Mouse (Mus musculus): ENCODE results near the gene Sgf29. TPM values are rescaled to one million over a fixed set of nuclear protein-coding genes. Genes with fewer than 3 reads are reported as not detected.

Sgf29 gene
- polyA plus RNA-seq, 1 experiment, result 27.0 TPM

DNA sequence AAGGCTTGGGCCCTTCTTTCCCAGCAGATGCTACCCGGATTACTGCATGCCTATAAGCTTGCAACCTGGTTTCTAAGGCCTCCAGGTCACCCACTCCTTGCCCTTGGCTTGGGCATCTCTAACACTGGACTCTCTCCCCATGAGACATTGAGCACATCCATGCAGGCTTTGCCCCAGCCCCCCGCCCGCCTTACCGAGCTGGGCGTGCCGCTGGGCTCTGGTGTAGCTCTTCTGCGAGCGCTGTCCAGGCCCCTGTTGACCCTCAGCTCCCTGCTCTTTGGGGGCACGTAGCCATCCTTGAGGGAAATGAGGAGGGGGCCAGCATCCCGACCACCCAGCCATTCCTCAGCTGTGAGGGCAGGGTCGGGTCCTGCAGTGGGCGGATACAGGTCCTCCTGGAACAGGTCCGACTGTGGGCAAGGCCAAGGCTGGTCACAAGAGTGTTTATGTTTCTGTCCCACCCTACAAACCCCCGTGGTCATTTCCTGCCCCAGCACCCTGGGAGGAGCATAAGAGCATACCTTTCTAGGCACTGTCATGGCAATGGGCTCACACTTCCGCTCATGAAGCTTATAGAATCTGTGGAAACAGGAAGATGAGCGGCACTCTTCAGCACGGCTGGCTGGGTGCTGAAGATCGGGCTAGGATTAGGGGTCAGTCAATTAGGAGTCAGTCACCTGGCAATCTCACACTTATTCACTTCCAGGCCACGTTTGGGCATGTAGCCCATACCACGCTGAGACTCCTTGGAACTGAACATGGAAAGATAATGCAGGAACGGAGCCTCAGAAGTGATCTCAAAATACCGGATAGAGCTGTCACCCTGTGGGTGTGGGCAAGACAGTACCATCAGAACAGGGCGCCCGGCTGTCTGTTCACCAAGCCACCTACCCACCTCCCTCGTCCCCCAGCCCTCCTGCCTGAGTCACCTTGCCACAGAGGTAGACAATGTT, 51.2 kb downstream of the Sgf29 start:
- Histone ChIP-seq H3K27ac (ENCODE audit: control insufficient read depth, insufficient read depth, low read depth, low read length, poor library complexity) (peak overlapping the region; percentile 7; the same call in 1 of the 2 replicates), H3K4me1 (ENCODE audit: control insufficient read depth, insufficient read depth, low read length) (peaks cover 1% of the 10 kb centered on the region; the same call in 1 of the 2 replicates), H3K4me3 (replicated peaks; ENCODE audit: control insufficient read depth, low read depth, low read length) (peak overlapping the region; percentile 95)
- WGBS, result 75% methylated on average over 25 of the region's 25 CpGs
- no peak for TF ChIP-seq CTCF (IDR thresholded peaks at IDR 0.05; ENCODE audit: control insufficient read depth, insufficient read depth, low read length)
- no peak for TF ChIP-seq POLR2A (IDR thresholded peaks at IDR 0.05; ENCODE audit: borderline replicate concordance, control insufficient read depth, low read depth, low read length)

DNA sequence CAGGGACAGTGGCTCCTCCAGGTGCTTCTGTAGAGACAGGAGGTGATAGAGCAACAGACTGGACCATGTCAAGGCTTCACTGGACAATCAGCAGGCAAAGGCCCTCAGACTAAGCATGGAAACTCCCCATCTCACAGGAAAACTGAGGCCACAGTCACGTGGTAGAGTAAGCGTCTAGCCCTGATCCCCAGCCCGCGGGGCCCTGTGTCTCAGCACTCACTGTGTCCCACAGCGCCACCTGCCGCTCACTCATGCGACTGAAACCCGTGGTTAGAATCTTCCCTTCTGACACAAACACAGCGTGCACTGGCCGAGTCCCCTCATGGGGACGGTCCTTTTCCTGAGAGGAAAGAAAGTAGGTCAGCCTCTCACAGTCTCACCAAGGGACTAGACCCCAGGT, 52.0 kb downstream of the Sgf29 start:
- Histone ChIP-seq H3K4me3 (replicated peaks; ENCODE audit: control insufficient read depth, low read depth, low read length) (peak overlapping the region; percentile 95), H3K4me1 (ENCODE audit: control insufficient read depth, insufficient read depth, low read length) (peaks cover 6% of the 10 kb centered on the region; the same call in 1 of the 2 replicates), H3K27ac (ENCODE audit: control insufficient read depth, insufficient read depth, low read depth, low read length, poor library complexity) (peak overlapping the region; percentile 99)
- TF ChIP-seq CTCF (IDR thresholded peaks at IDR 0.05; ENCODE audit: control insufficient read depth, insufficient read depth, low read length) (peak; percentile 95), POLR2A (IDR thresholded peaks at IDR 0.05; ENCODE audit: borderline replicate concordance, control insufficient read depth, low read depth, low read length) (no peak)
- WGBS, result 1% methylated on average over 11 of the region's 11 CpGs

DNA sequence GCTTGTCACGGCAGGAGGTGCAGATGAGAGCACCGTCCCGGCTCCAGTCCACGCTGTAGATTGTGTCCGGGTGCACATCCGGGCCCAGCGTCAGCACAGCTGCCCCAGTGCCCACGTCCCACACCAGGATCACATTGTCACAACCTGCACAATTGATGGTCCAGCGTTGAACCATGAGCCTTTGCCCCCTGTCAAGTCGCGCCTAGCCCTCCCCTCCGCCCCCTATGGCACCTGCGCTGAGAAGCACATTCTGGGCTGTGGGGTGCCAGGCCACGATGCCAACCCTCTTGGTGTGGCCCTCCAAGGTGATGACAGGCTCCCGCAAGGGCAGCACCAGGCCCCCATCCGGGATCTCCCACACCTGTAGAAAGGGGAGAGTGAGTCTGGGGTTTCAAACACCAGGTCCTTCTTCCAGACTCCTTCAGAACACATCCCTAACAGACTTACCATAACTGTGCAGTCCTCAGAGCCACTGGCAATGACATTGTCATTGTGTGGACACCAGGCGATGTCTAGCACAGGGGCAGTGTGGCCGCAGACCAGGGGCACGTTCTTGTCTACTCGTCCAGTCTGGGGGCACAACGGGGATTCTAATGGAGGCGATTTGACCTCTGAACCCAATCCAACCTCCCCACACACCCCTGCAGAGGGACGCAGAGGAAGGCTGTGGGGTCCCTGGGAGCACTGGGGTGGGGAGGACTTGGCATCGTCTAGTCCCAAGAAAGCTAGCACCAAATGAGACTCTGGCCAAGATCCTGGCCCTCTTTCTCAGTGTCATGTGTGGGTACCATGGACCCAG, 52.6 kb downstream of the Sgf29 start:
- TF ChIP-seq POLR2A (IDR thresholded peaks at IDR 0.05; ENCODE audit: borderline replicate concordance, control insufficient read depth, low read depth, low read length), result peak; percentile 47; the same call in 1 of the 2 replicates
- TF ChIP-seq CTCF (IDR thresholded peaks at IDR 0.05; ENCODE audit: control insufficient read depth, insufficient read depth, low read length), result no peak
- 36% methylated on average over 24 of the region's 24 CpGs for WGBS
- peaks cover 7% of the 10 kb centered on the region; the same call in 1 of the 2 replicates for H3K4me1 ChIP-seq (ENCODE audit: control insufficient read depth, insufficient read depth, low read length)
- H3K27ac ChIP-seq (ENCODE audit: control insufficient read depth, insufficient read depth, low read depth, low read length, poor library complexity), result peak overlapping the region; percentile 99
- peak overlapping the region; percentile 95 for H3K4me3 ChIP-seq (replicated peaks; ENCODE audit: control insufficient read depth, low read depth, low read length)

DNA sequence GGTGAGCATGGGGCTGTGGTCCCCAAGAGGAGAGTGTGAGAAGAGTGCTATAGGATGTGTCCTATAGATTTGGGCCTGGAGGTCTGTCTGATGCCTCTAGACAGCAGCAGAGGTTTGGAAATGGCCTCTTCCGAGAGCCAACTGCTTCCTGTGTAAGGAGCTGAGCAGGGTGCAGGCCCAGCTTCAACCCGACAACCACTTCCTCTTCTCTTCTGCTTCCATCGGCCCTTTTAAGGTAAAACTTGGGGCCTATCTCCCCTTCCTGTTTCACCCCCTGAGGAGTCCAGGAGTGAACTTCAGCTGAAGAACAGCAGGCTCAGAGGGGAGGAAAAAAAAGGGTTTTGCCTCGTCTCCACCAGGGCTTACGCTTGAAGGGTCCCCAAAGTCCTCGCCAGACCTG, 53.2 kb downstream of the Sgf29 start:
- WGBS, result 7% methylated on average over 6 of the region's 6 CpGs

DNA sequence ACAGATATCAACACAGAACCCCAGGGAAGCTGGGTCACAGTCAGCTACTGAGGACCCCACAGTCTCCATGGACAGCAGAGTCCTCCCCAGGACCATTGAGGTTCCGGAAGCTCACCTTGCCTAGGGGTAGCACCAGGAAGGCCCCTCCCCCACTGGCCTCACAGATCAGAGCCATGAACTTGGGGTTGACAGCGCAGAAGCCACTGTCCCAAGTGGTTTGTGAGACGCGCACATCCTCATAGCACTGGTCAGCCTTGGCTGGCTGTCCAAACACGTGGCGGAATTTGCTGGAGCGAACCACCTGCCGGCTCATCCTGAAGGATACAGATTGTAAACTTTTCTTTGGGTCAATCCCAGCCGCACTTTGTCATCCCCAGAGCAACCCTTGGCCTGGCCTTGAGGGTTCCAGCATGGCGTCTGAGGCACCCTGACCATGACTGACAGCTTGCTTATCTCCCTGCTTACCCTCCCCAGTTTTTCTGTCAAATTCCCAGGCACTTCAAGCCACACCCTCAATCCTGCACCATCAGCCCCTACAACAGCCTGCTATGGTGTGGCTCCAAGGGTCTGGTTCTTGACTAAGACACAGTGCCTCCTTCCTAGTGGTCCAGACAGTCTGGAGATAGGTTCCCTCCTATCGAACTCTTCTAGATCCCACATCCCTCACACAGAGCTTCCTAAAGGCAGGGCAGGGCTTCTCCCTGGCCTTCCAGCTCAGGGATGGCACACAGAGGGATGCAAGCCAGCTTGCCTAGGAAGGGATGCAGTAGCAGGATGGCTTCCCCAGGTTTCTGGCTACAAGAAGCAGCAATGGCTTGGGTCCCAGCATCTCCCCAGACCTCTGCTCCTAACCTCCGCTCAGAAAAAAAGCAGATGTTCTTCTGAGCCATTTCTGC, 54.0 kb downstream of the Sgf29 start:
- H3K27ac ChIP-seq (ENCODE audit: control insufficient read depth, insufficient read depth, low read depth, low read length, poor library complexity), result peak overlapping the region; percentile 99
- peaks cover 7% of the 10 kb centered on the region; the same call in 1 of the 2 replicates for H3K4me1 ChIP-seq (ENCODE audit: control insufficient read depth, insufficient read depth, low read length)
- TF ChIP-seq CTCF (IDR thresholded peaks at IDR 0.05; ENCODE audit: control insufficient read depth, insufficient read depth, low read length), result no peak
- peak; percentile 66; the same call in 1 of the 2 replicates for TF ChIP-seq POLR2A (IDR thresholded peaks at IDR 0.05; ENCODE audit: borderline replicate concordance, control insufficient read depth, low read depth, low read length)
- WGBS, result 14% methylated on average over 12 of the region's 12 CpGs
- H3K4me3 ChIP-seq (replicated peaks; ENCODE audit: control insufficient read depth, low read depth, low read length), result peak overlapping the region; percentile 95

More for the DNA sequence above, 53.2 kb downstream of the Sgf29 start:
- Histone ChIP-seq H3K4me1 (ENCODE audit: control insufficient read depth, insufficient read depth, low read length) (peaks cover 7% of the 10 kb centered on the region; the same call in 1 of the 2 replicates), H3K4me3 (replicated peaks; ENCODE audit: control insufficient read depth, low read depth, low read length) (peak overlapping the region; percentile 95), H3K27ac (ENCODE audit: control insufficient read depth, insufficient read depth, low read depth, low read length, poor library complexity) (peak overlapping the region; percentile 99)
- TF ChIP-seq CTCF (IDR thresholded peaks at IDR 0.05; ENCODE audit: control insufficient read depth, insufficient read depth, low read length) (0 out of 2 replicates have a peak, but pooled peaks have one; percentile 11), POLR2A (IDR thresholded peaks at IDR 0.05; ENCODE audit: borderline replicate concordance, control insufficient read depth, low read depth, low read length) (no peak)

DNA sequence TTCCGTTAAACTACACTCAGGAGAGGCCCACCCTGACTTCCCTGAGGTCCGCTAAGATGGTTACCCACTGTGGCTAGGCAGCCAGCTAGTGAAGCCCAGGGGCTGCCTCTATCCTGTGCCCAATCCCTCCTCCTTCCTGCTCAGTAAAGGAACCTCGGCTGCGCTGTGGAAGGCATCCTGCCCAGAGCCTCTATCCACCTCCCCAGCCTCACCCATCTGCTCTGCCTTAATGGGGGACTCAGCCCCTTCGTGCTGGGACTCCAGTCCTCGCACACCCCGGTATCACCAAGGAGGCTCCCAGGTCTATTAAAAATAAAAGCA, 54.6 kb downstream of the Sgf29 start:
- peaks cover 7% of the 10 kb centered on the region; the same call in 1 of the 2 replicates for H3K4me1 ChIP-seq (ENCODE audit: control insufficient read depth, insufficient read depth, low read length)
- peak overlapping the region; percentile 95 for H3K4me3 ChIP-seq (replicated peaks; ENCODE audit: control insufficient read depth, low read depth, low read length)
- WGBS, result 2% methylated on average over 7 of the region's 7 CpGs
- TF ChIP-seq CTCF (IDR thresholded peaks at IDR 0.05; ENCODE audit: control insufficient read depth, insufficient read depth, low read length), result no peak
- no peak for TF ChIP-seq POLR2A (IDR thresholded peaks at IDR 0.05; ENCODE audit: borderline replicate concordance, control insufficient read depth, low read depth, low read length)
- peak overlapping the region; percentile 99 for H3K27ac ChIP-seq (ENCODE audit: control insufficient read depth, insufficient read depth, low read depth, low read length, poor library complexity)
